Mouse (Mus musculus) heart, embryonic 12.5 days (tissue): ENCODE results near the gene Pin1. TPM values are rescaled to one million over a fixed set of nuclear protein-coding genes. Genes with fewer than 3 reads are reported as not detected.

Experiments used
- ATAC-seq: fragments of 200-750 bp; cut with Nextera tagmentation; 2 replicates; pipeline ENCODE4 v1.8.0; 2017; ENCODE audit warnings: moderate TSS enrichment, moderate library complexity; ENCODE audit not compliant: insufficient number of reproducible peaks, low FRiP score
- H3K27ac ChIP-seq: fragments of 300-500 bp; sonication (generic); 2 replicates; pipeline ENCODE4 v1.5.1; 2016; ENCODE audit warnings: mild to moderate bottlenecking, moderate library complexity; ENCODE audit not compliant: poor library complexity, severe bottlenecking
- H3K27me3 ChIP-seq: fragments of 300-500 bp; sonication (generic); replicated peaks from 2 replicates; pipeline ENCODE4 v1.6.1; 2016; ENCODE audit warnings: mild to moderate bottlenecking, moderate library complexity
- H3K36me3 ChIP-seq: fragments of 300-500 bp; sonication (generic); 2 replicates; pipeline ENCODE4 v1.6.1; 2016; ENCODE audit warnings: mild to moderate bottlenecking, moderate library complexity
- H3K4me1 ChIP-seq: fragments of 300-500 bp; sonication (generic); replicated peaks from 2 replicates; pipeline ENCODE4 v1.6.1; 2016; ENCODE audit warnings: mild to moderate bottlenecking
- H3K4me2 ChIP-seq: fragments of 300-500 bp; sonication (generic); 2 replicates; pipeline ENCODE4 v1.6.1; 2016; ENCODE audit warnings: mild to moderate bottlenecking, moderate library complexity
- H3K4me3 ChIP-seq: fragments of 300-500 bp; sonication (generic); 2 replicates; pipeline ENCODE4 v1.5.1; 2016; ENCODE audit warnings: mild to moderate bottlenecking
- H3K9ac ChIP-seq: fragments of 300-500 bp; sonication (generic); 2 replicates; pipeline ENCODE4 v1.6.1; 2016; ENCODE audit warnings: mild to moderate bottlenecking, moderate library complexity
- H3K9me3 ChIP-seq: fragments of 300-500 bp; sonication (generic); replicated peaks from 2 replicates; pipeline ENCODE4 v1.6.1; 2016; ENCODE audit warnings: mild to moderate bottlenecking, moderate library complexity
- WGBS: fragments of 180-500 bp; shearing (Covaris S2); methylation state at CpG from one replicate; pipeline ENCODE4 v1.1.7; 2016; 5-methylcytosine and 5-hydroxymethylcytosine counted together
- polyA plus RNA-seq: library from polyadenylated mRNA; unstranded; fragments of >200 nt; fragmentation: Nextera tagmentation; extraction: Ambion mirVana; gene quantifications from 2 replicates; pipeline ENCODE4 v1.2.1, GENCODE M21; 2016

The Pin1 gene
- polyA plus RNA-seq, 1 experiment from 2014 or later = 43.4 TPM

- Histone ChIP-seq H3K27me3 (no peaks in the 10 kb centered on the region), H3K27ac (no peak overlapping the region), H3K4me3 (no peak overlapping the region), H3K36me3 (peaks cover 74% of the 10 kb centered on the region), H3K9me3 (no peaks in the 10 kb centered on the region), H3K4me1 (peaks cover 18% of the 10 kb centered on the region), H3K4me2 (no peak overlapping the region), H3K9ac (no peak overlapping the region)
- no peak for ATAC-seq
- 56% methylated on average over 3 of the region's 3 CpGs for WGBS
These were observed 10.4 kb downstream of the Pin1 start for GRCm38 (mm10) chr9:20662325-20662724.

GRCm38 (mm10) chr9:20662874-20663273 lies 11.0 kb downstream of the Pin1 start:
- peaks cover 68% of the 10 kb centered on the region for H3K36me3 ChIP-seq
- no peak overlapping the region for H3K4me3 ChIP-seq
- no peak for ATAC-seq
- H3K9me3 ChIP-seq = no peaks in the 10 kb centered on the region
- H3K27ac ChIP-seq = no peak overlapping the region
- H3K9ac ChIP-seq = no peak overlapping the region
- peaks cover 12% of the 10 kb centered on the region for H3K4me1 ChIP-seq
- no peaks in the 10 kb centered on the region for H3K27me3 ChIP-seq
- WGBS = 94% methylated on average over 8 of the region's 8 CpGs
- no peak overlapping the region for H3K4me2 ChIP-seq

GRCm38 (mm10) chr9:20663956-20664355 lies 12.1 kb downstream of the Pin1 start:
- H3K36me3 ChIP-seq = peaks cover 57% of the 10 kb centered on the region
- H3K9ac ChIP-seq = no peak overlapping the region
- no peak for ATAC-seq
- no peaks in the 10 kb centered on the region for H3K9me3 ChIP-seq
- H3K27ac ChIP-seq = no peak overlapping the region
- H3K4me1 ChIP-seq = 0 out of 2 replicates have a peak, but pooled peaks cover 4% of the 10 kb centered on the region
- no peak overlapping the region for H3K4me3 ChIP-seq
- WGBS = 95% methylated on average over 2 of the region's 2 CpGs
- H3K27me3 ChIP-seq = no peaks in the 10 kb centered on the region
- H3K4me2 ChIP-seq = no peak overlapping the region

GRCm38 (mm10) chr9:20664366-20664765 lies 12.5 kb downstream of the Pin1 start:
- Histone ChIP-seq H3K9me3 (no peaks in the 10 kb centered on the region), H3K27ac (no peak overlapping the region)
- 85% methylated on average over 2 of the region's 2 CpGs for WGBS

DNA sequence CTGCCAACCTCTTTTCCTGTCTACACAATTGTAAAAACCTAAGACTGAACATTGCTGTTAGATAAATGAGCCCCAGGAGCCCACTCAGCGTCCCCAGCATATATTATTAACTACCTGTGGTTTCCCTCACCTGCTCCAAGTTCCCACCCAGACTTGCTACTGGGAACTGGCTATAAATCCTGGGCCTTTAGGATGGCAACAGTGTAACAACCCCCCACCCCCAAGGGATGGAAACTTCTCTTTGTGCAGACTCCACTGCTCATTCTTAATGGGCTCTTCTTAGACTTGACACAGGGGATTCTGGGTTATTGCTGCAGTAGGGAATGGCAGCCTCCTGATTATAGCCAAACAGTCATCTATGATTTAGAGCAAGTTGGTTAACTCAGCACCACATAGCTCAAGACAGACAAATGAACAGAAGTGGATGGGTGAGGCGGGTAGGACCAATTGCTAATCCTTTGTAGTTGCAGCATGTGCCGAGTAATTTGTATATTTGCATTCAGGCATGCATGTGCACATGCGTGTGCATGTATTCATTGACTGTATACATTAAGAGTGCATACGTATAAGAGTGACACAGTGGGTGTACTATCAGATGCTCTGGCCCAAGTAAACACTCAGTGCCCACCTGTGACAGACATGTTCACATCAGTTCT lies 13.2 kb downstream of the Pin1 start:
- Histone ChIP-seq H3K4me2 (no peak overlapping the region), H3K9ac (no peak overlapping the region), H3K27me3 (no peaks in the 10 kb centered on the region), H3K9me3 (no peaks in the 10 kb centered on the region), H3K36me3 (peaks cover 49% of the 10 kb centered on the region), H3K4me3 (no peak overlapping the region), H3K27ac (no peak overlapping the region), H3K4me1 (0 out of 2 replicates have a peak, but pooled peaks cover 4% of the 10 kb centered on the region)
- WGBS = 80% methylated on average over 5 of the region's 5 CpGs
- ATAC-seq = no peak

More at GRCm38 (mm10) chr9:20664366-20664765, 12.5 kb downstream of the Pin1 start:
- Histone ChIP-seq H3K4me2 (no peak overlapping the region), H3K4me1 (0 out of 2 replicates have a peak, but pooled peaks cover 4% of the 10 kb centered on the region), H3K4me3 (no peak overlapping the region), H3K36me3 (peaks cover 53% of the 10 kb centered on the region), H3K9ac (no peak overlapping the region), H3K27me3 (no peaks in the 10 kb centered on the region)
- no peak for ATAC-seq

- Histone ChIP-seq H3K4me2 (no peak overlapping the region), H3K27me3 (no peaks in the 10 kb centered on the region), H3K4me3 (no peak overlapping the region), H3K27ac (no peak overlapping the region), H3K9ac (no peak overlapping the region), H3K4me1 (0 out of 2 replicates have a peak, but pooled peaks cover 4% of the 10 kb centered on the region), H3K36me3 (peaks cover 41% of the 10 kb centered on the region), H3K9me3 (no peaks in the 10 kb centered on the region)
- no peak for ATAC-seq
- 40% methylated on average over 8 of the region's 8 CpGs for WGBS
These were observed 14.0 kb downstream of the Pin1 start for GRCm38 (mm10) chr9:20665925-20666324.

GRCm38 (mm10) chr9:20666510-20667034 lies 14.7 kb downstream of the Pin1 start:
- H3K36me3 ChIP-seq = peaks cover 34% of the 10 kb centered on the region
- no peaks in the 10 kb centered on the region for H3K27me3 ChIP-seq
- ATAC-seq = no peak
- H3K9me3 ChIP-seq = no peaks in the 10 kb centered on the region
- no peak overlapping the region for H3K27ac ChIP-seq
- 5% methylated on average over 7 of the region's 7 CpGs for WGBS
- H3K4me2 ChIP-seq = no peak overlapping the region
- no peak overlapping the region for H3K9ac ChIP-seq
- H3K4me1 ChIP-seq = 0 out of 2 replicates have a peak, but pooled peaks cover 4% of the 10 kb centered on the region
- H3K4me3 ChIP-seq = no peak overlapping the region

GRCm38 (mm10) chr9:20668065-20668464 lies 16.2 kb downstream of the Pin1 start:
- no peak for ATAC-seq
- WGBS = 91% methylated on average over 22 of the region's 22 CpGs
- H3K9ac ChIP-seq = no peak overlapping the region
- H3K4me1 ChIP-seq = 0 out of 2 replicates have a peak, but pooled peaks cover 4% of the 10 kb centered on the region
- H3K4me3 ChIP-seq = no peak overlapping the region
- peaks cover 20% of the 10 kb centered on the region for H3K36me3 ChIP-seq
- no peak overlapping the region for H3K27ac ChIP-seq
- H3K27me3 ChIP-seq = no peaks in the 10 kb centered on the region
- no peaks in the 10 kb centered on the region for H3K9me3 ChIP-seq
- no peak overlapping the region for H3K4me2 ChIP-seq

DNA sequence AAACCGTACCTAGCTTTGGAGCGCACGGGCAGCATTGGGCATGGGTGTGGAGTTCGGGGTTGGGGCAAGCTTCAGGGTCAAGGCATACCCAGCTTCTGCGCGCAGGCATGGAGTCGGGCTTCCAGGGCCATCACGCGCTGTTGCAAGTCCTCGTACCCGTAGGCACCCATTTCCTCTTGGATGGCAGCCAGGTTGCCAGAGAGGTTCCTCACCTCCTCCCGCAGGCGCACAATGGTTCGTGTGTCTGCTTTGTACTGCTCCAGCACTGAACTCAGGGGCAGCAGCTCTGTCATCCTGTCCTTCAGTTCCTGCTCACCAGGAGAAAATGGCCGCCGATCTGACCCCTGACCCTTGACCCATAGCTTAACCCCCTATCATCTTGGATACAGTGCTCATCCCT lies 20.2 kb downstream of the Pin1 start:
- no peak overlapping the region for H3K27ac ChIP-seq
- H3K4me2 ChIP-seq = no peak overlapping the region
- H3K4me1 ChIP-seq = 0 out of 2 replicates have a peak, but pooled peaks cover 5% of the 10 kb centered on the region
- H3K9me3 ChIP-seq = no peaks in the 10 kb centered on the region
- H3K9ac ChIP-seq = no peak overlapping the region
- WGBS = 87% methylated on average over 16 of the region's 16 CpGs
- no peaks in the 10 kb centered on the region for H3K36me3 ChIP-seq
- no peak for ATAC-seq
- H3K4me3 ChIP-seq = no peak overlapping the region
- no peaks in the 10 kb centered on the region for H3K27me3 ChIP-seq

DNA sequence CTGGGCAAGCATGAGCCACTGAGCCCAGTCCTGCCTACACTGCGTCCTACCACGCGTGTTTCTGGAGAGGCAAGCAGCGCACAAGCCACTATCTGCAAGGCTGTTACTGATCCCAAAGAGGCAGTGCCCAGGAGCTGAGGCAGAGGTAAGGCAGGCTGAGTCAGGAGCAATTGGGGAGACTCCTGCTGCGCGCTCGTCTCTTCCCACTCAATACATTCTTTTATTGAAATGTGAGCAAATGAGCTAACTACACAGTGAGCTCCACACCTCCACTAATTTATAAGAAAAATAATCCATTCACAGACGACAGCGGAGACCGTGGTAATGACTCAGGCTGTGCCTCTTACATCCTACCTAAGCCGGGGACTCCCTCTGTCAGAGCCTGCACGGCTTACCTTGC lies 26.0 kb downstream of the Pin1 start:
- Histone ChIP-seq H3K4me1 (0 out of 2 replicates have a peak, but pooled peaks cover 5% of the 10 kb centered on the region), H3K9me3 (0 out of 2 replicates have a peak, but pooled peaks cover 3% of the 10 kb centered on the region), H3K36me3 (no peaks in the 10 kb centered on the region), H3K9ac (no peak overlapping the region), H3K27me3 (no peaks in the 10 kb centered on the region), H3K4me2 (no peak overlapping the region), H3K27ac (no peak overlapping the region), H3K4me3 (no peak overlapping the region)
- 88% methylated on average over 12 of the region's 12 CpGs for WGBS
- ATAC-seq = no peak

GRCm38 (mm10) chr9:20680378-20680958 lies 28.6 kb downstream of the Pin1 start:
- 77% methylated on average over 9 of the region's 9 CpGs for WGBS
- Histone ChIP-seq H3K27me3 (no peaks in the 10 kb centered on the region), H3K9ac (no peak overlapping the region), H3K9me3 (0 out of 2 replicates have a peak, but pooled peaks cover 3% of the 10 kb centered on the region), H3K36me3 (no peaks in the 10 kb centered on the region), H3K27ac (no peak overlapping the region), H3K4me3 (no peak overlapping the region), H3K4me1 (no peaks in the 10 kb centered on the region), H3K4me2 (no peak overlapping the region)
- ATAC-seq = no peak
